Mouse (Mus musculus) testis, postnatal 14 days (tissue): ENCODE measurements around the gene Gdpd1.

ENCODE experiments used
- DNase-seq: peaks from one replicate; pipeline ENCODE4 v3.0.0; 2021; ENCODE audit warnings: low spot score

The Gdpd1 gene

DNA sequence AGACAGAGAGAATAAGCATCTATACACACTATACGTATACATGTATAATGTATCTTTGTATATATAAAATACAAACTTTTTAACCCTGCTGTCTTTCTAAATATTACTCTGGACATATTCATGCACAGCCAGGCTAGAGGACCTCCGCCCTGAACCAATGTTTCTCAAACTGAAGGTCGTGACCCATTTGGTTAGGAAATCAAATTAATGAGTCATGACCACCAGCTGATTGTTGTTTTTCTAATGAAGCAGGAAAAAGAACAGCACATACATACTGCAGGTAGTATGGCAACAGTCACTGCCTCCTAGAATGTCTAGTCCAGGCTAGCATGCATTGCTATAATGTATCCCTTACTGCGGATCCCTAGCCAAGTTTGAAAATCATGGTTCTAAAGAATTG is 82.6 kb downstream of the Gdpd1 start:
- DNase-seq: no peak

DNA sequence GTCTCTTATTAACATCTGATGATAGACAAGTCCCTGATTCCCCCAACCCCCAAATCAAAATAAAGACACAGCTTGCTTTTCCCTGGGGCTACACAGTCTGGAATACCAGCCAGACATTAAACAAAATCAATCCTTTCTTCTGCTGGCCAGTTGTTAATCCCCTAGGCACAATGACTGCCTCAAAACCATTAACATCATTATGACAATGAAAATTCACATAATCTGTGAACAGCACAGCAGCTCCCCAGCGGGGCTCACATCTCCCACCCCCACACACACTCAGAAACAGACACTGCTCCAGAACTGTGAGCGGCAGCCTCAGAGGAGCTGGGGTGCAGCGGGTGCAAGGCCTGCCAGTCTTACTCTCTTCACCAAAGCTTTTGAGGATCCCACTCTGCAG is 83.6 kb downstream of the Gdpd1 start:
- DNase-seq: no peak

GRCm38 (mm10) chr11:86984990-86985389 is 88.9 kb downstream of the Gdpd1 start:
- DNase-seq: no peak
